Mouse (Mus musculus): ENCODE measurements around the gene Nfkb2. TPM values are rescaled to one million over a fixed set of nuclear protein-coding genes. Genes with fewer than 3 reads are reported as not detected.

Nfkb2 gene
- polyA plus RNA-seq, 1 experiment from 2014 or later, result 9.1 TPM

MicroRNA genes within 50 kb of the gene (microRNA counts, 519-probe panel; counts per million panel counts)
- 2,445 counts per million, percentile 60 among the panel's probes with 10 or more counts for microRNA mmu-miR-146b

Small RNA genes lying within 50 kb of the gene (microRNA-seq; reads per million reads assigned to microRNA genes)
- gene Mir146b, result not detected

Other genes with a start within 250 kb of the Nfkb2 start
- 77.2 and 88.8 TPM in 2 replicates for gene Nolc1, start 228.5 kb upstream of the Nfkb2 start, polyA plus RNA-seq (2015; fragmentation: Nextera tagmentation; extraction: Ambion mirVana)
- gene Elovl3, start 172.4 kb upstream of the Nfkb2 start, polyA plus RNA-seq (2015; fragmentation: Nextera tagmentation; extraction: Ambion mirVana), result not detected in 2 replicates
- not detected in 2 replicates for gene Pitx3, start 156.0 kb upstream of the Nfkb2 start, polyA plus RNA-seq (2015; fragmentation: Nextera tagmentation; extraction: Ambion mirVana)
- gene Gbf1, start 151.8 kb upstream of the Nfkb2 start, polyA plus RNA-seq (2015; fragmentation: Nextera tagmentation; extraction: Ambion mirVana), result 33.6 and 36.6 TPM in 2 replicates
- 13.2 and 13.6 TPM in 2 replicates for gene Psd, start 22.8 kb downstream of the Nfkb2 start, polyA plus RNA-seq (2015; fragmentation: Nextera tagmentation; extraction: Ambion mirVana)
- 17.3 and 18.9 TPM in 2 replicates for gene Fbxl15, start 23.9 kb downstream of the Nfkb2 start, polyA plus RNA-seq (2015; fragmentation: Nextera tagmentation; extraction: Ambion mirVana)
- gene Cuedc2, start 34.4 kb downstream of the Nfkb2 start, polyA plus RNA-seq (2015; fragmentation: Nextera tagmentation; extraction: Ambion mirVana), result 127 and 132 TPM in 2 replicates
- gene Mfsd13a, start 36.8 kb downstream of the Nfkb2 start, polyA plus RNA-seq (2015; fragmentation: Nextera tagmentation; extraction: Ambion mirVana), result 16.2 and 16.3 TPM in 2 replicates
- gene 2310034G01Rik, start 46.0 kb downstream of the Nfkb2 start, polyA plus RNA-seq (2015; fragmentation: Nextera tagmentation; extraction: Ambion mirVana), result 1.3 and 1.5 TPM in 2 replicates
- gene Actr1a, start 91.4 kb downstream of the Nfkb2 start, polyA plus RNA-seq (2015; fragmentation: Nextera tagmentation; extraction: Ambion mirVana), result 116 and 119 TPM in 2 replicates
- 20.5 and 20.7 TPM in 2 replicates for gene Sufu, start 92.6 kb downstream of the Nfkb2 start, polyA plus RNA-seq (2015; fragmentation: Nextera tagmentation; extraction: Ambion mirVana)
- gene Trim8, start 197.4 kb downstream of the Nfkb2 start, polyA plus RNA-seq (2015; fragmentation: Nextera tagmentation; extraction: Ambion mirVana), result 10.1 and 13.7 TPM in 2 replicates

All from intestine, embryonic 16.5 days (tissue).